Mouse (Mus musculus) hindbrain, embryonic 15.5 days (tissue): ENCODE measurements around the gene Atxn2. TPM values are rescaled to one million over a fixed set of nuclear protein-coding genes. Genes with fewer than 3 reads are reported as not detected.
"Not testable (repeated sequence)": the region's sequence is repeated elsewhere in the genome, so short reads cannot be mapped to it uniquely, and the experiment has no call there.

ENCODE experiments used
- ATAC-seq: fragments of 200-750 bp; cut with Nextera tagmentation; 2 replicates; pipeline ENCODE4 v1.8.0; 2017; ENCODE audit warnings: low read depth, moderate number of reproducible peaks, moderate TSS enrichment; ENCODE audit not compliant: low FRiP score
- H3K27ac ChIP-seq: fragments of 300-500 bp; sonication (generic); replicated peaks from 2 replicates; pipeline ENCODE4 v1.5.1; 2015; ENCODE audit warnings: mild to moderate bottlenecking, inconsistent platforms
- H3K27me3 ChIP-seq: fragments of 300-500 bp; sonication (generic); 2 replicates; pipeline ENCODE4 v1.6.1; 2015; ENCODE audit warnings: control low read depth, inconsistent platforms
- H3K36me3 ChIP-seq: fragments of 300-500 bp; sonication (generic); 2 replicates; pipeline ENCODE4 v1.6.1; 2015; ENCODE audit warnings: control low read depth, inconsistent platforms
- H3K4me1 ChIP-seq: fragments of 300-500 bp; sonication (generic); replicated peaks from 2 replicates; pipeline ENCODE4 v1.6.1; 2015; ENCODE audit warnings: control low read depth, inconsistent platforms
- H3K4me2 ChIP-seq: fragments of 300-500 bp; sonication (generic); 2 replicates; pipeline ENCODE4 v1.6.1; 2015; ENCODE audit warnings: moderate library complexity, mild to moderate bottlenecking, inconsistent platforms
- H3K4me3 ChIP-seq: fragments of 300-500 bp; sonication (generic); 2 replicates; pipeline ENCODE4 v1.5.1; 2015; ENCODE audit warnings: mild to moderate bottlenecking, inconsistent platforms
- H3K9ac ChIP-seq: fragments of 300-500 bp; sonication (generic); 2 replicates; pipeline ENCODE4 v1.6.1; 2015; ENCODE audit warnings: inconsistent platforms
- H3K9me3 ChIP-seq: fragments of 300-500 bp; sonication (generic); 2 replicates; pipeline ENCODE4 v1.6.1; 2016; ENCODE audit warnings: control low read depth, inconsistent platforms
- WGBS: fragments of 180-500 bp; shearing (Covaris S2); methylation state at CpG from one replicate; pipeline ENCODE4 v1.1.7; 2015; 5-methylcytosine and 5-hydroxymethylcytosine counted together
- polyA plus RNA-seq: library from polyadenylated mRNA; unstranded; fragments of >200 nt; fragmentation: Nextera tagmentation; extraction: Ambion mirVana; gene quantifications from 2 replicates; pipeline ENCODE4 v1.2.1, GENCODE M21; 2015

The Atxn2 gene
- polyA plus RNA-seq, 1 experiment from 2014 or later: 111 TPM

DNA sequence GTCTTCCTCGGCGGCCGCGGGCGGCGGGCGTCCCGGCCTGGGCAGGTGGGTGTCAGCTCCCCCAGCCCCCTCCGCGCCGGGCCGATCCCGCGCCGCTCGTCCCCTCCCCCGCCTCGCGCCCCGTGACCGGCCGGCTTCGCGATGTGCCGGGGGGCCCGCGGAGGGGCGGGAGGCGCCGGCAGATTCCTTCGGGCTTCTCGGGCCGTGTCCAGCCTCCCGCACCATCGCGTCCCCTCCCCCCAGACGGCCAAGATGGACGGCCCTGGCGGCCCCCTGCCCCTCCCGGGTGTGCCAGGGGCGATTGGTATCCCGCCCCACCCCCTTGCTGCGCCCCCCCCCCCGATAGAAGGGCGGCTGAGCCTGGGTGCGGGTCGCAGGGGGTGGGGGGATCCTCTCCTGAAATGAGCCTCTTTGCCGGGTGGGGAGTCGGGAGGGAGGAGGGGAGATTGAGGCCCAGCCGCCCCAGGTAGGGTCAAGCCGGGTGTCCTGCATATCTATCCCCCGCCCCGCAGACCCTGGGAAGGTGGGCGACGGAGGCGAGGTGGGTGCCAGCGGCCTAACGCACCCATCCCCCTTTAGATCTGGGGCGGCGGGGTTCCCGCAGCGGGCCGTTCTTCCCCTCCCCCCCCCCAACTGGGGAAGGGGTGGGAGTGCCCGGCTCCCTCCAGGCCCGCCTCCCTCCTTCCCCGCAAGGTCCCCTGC is 1.2 kb downstream of the Atxn2 start:
- ATAC-seq: peak; percentile 31
- H3K9ac ChIP-seq: peak overlapping the region; percentile 98
- peaks cover 43% of the 10 kb centered on the region for H3K4me1 ChIP-seq
- H3K4me2 ChIP-seq: peak overlapping the region; percentile 73
- no peaks in the 10 kb centered on the region for H3K9me3 ChIP-seq
- H3K4me3 ChIP-seq: peak overlapping the region; percentile 96
- 0% methylated on average over 26 of the region's 66 CpGs for WGBS
- no peaks in the 10 kb centered on the region for H3K36me3 ChIP-seq
- peak overlapping the region; percentile 94 for H3K27ac ChIP-seq
- H3K27me3 ChIP-seq: no peaks in the 10 kb centered on the region

DNA sequence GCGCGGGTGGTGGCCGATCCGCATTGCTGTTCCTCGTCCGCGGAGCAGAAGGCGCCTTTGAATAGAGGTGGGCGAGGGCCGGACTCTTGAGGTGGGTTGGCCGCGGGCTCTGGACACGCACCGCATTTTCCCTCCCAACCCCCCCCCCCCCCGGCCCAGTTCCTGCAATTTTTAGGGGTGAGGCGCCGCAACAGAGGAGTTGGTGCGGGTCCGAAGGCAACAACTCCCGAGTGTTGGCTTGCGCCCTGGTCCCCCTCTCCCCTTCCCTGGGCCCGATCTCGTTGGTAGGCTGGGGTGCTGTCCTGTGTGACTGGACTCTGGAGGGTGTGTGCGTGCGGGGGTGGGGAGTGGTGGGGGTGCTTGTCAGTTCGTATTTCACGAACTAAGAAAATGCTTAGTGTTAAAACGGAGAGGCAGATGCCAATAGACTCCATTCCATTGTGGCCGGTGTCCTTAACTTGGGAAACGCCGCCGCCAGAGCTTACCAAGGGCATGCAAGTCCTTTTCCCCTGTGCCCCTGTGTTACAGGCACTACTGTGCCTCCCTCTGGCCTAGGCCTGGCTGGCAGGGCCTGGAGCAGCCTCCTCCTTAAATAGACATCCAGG is 1.9 kb downstream of the Atxn2 start:
- ATAC-seq: peak; percentile 29; the same call in 1 of the 2 replicates
- H3K36me3 ChIP-seq: no peaks in the 10 kb centered on the region
- peak overlapping the region; percentile 73 for H3K4me2 ChIP-seq
- WGBS: under 1% methylated on average over 24 of the region's 32 CpGs
- no peaks in the 10 kb centered on the region for H3K27me3 ChIP-seq
- H3K4me3 ChIP-seq: peak overlapping the region; percentile 96
- H3K27ac ChIP-seq: peak overlapping the region; percentile 94
- H3K9ac ChIP-seq: peak overlapping the region; percentile 98
- H3K9me3 ChIP-seq: no peaks in the 10 kb centered on the region
- H3K4me1 ChIP-seq: peaks cover 43% of the 10 kb centered on the region

DNA sequence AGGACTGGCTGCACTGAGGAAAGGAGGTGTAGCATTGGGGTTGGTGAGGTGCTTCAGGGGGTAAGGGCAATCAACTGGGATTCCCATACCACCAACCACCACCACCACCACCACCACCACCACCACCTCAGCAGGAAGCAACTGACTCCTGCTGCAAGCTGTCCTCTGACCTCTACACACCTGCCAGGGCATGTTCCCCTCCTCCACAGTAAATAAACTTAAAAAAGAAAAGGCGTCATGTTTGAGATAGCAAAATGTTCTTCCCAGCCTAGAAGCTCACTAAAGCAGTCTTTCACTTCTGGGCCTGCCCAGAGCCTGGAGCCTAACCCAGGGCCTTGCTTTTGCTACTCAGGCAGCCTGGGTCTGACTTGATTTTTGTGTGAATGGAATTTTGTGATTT is 3.2 kb downstream of the Atxn2 start:
- Histone ChIP-seq H3K27me3 (no peaks in the 10 kb centered on the region), H3K36me3 (no peaks in the 10 kb centered on the region), H3K4me2 (peak overlapping the region; percentile 73), H3K4me3 (peak overlapping the region; percentile 96; the same call in 1 of the 2 replicates), H3K4me1 (peaks cover 52% of the 10 kb centered on the region), H3K9ac (no peak overlapping the region), H3K9me3 (no peaks in the 10 kb centered on the region), H3K27ac (no peak overlapping the region)
- ATAC-seq: no peak
- 83% methylated on average over 1 of the region's 1 CpGs for WGBS

DNA sequence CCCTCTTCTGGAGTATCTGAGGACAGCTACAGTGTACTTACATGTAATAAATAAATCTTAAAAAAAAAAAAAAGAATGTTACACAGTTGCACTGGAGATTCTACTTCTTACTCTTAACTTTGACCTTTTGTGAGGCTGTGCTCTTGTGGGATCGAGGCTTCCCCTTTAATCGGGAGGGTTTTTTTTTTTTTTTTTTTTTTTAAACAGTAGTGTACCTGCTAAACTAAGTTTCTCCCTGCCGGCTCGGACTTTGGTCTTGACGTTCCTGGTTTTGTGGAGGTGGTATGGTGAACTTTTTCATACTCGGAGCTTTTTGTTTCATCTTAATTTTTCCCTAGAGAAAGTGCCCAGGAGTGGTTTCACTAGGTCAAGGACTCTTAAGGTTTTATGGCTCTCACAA is 3.8 kb downstream of the Atxn2 start:
- Histone ChIP-seq H3K36me3 (no peaks in the 10 kb centered on the region), H3K9ac (no peak overlapping the region), H3K27me3 (no peaks in the 10 kb centered on the region), H3K9me3 (no peaks in the 10 kb centered on the region), H3K4me2 (no peak overlapping the region), H3K4me1 (peaks cover 57% of the 10 kb centered on the region), H3K27ac (no peak overlapping the region), H3K4me3 (no peak overlapping the region)
- no peak for ATAC-seq
- 85% methylated on average over 6 of the region's 6 CpGs for WGBS

DNA sequence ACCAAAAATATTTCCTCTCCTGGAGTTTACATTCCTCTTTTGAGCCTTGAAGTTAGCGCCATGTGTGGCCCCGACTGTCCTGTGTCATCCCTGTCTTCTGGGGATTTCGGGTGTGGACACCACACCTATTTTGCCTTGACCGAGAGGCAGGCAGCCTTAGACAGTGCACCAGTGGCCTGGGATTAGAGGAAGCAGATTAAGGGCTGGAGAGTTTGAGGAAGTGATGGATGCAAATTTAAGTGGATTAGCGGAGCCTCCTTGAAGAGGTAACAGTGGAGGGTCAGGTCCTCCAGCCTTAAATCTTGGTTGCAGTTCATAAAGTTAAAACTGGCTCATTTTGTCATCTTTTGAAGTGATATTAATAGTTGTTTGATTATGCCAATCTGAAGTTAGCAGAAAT is 7.3 kb downstream of the Atxn2 start:
- no peaks in the 10 kb centered on the region for H3K9me3 ChIP-seq
- peaks cover 49% of the 10 kb centered on the region for H3K4me1 ChIP-seq
- H3K27me3 ChIP-seq: no peaks in the 10 kb centered on the region
- H3K27ac ChIP-seq: no peak overlapping the region
- no peak overlapping the region for H3K9ac ChIP-seq
- no peaks in the 10 kb centered on the region for H3K36me3 ChIP-seq
- H3K4me2 ChIP-seq: no peak overlapping the region
- ATAC-seq: no peak
- 90% methylated on average over 5 of the region's 5 CpGs for WGBS
- H3K4me3 ChIP-seq: no peak overlapping the region

DNA sequence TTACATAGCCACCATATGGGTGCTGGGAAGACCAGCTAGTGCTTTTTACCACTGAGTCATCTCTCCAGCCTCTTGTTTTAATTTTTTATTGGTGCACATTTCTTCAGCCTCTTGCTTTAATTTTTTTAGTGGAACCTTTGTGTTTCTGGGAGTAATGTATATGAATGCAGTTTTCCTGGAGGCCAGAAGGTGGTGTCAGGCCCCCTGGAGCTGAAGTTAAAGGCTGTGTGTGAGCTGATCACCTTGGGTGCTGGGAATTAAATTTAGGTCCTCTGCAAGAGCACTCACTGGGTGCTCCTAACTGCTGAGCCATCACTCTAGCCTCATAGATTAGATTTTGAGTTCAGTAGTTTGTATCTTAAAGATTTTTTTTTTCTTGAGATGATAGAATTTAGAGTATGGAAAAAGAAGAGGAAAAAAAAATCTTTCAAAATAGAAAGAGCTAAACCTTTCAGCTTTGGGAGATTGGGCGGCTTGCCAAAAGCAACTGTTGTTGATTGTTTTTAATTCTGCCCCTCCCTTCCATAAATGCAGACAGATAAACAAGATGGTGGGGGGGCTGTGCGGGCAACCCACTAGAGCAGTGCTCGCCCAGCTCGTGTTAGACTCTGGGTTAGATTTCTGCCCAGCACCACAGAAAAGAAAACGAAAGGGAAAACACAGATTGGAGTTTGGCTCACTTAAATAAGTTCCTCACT is 9.9 kb downstream of the Atxn2 start:
- H3K4me3 ChIP-seq: no peak overlapping the region
- no peak for ATAC-seq
- peaks cover 28% of the 10 kb centered on the region for H3K4me1 ChIP-seq

DNA sequence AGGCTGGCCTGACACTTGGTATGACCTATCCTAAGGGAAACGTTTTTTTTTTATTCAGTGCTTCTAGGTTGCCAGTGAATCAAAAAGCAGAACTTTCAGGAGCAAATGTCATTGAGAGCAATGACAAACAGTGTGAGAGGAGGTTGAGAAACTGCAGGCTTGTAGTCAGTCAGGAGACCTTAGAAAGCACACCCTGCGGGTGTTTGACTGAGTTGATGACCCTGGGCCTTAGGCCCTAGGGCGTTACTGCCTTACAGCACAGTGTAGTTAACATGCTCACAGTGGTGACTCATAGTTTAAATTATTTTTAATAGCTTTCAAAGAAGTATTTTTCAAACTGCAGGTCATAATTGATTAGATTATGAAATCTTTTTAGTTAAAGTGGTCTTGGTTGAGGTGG is 10.7 kb downstream of the Atxn2 start:
- Histone ChIP-seq H3K9me3 (no peaks in the 10 kb centered on the region), H3K9ac (no peak overlapping the region), H3K36me3 (no peaks in the 10 kb centered on the region), H3K27me3 (no peaks in the 10 kb centered on the region), H3K4me3 (no peak overlapping the region), H3K4me2 (no peak overlapping the region), H3K27ac (no peak overlapping the region), H3K4me1 (peaks cover 20% of the 10 kb centered on the region)
- ATAC-seq: no peak
- WGBS: 81% methylated on average over 3 of the region's 3 CpGs

More for the DNA sequence above, 9.9 kb downstream of the Atxn2 start:
- 83% methylated on average over 5 of the region's 5 CpGs for WGBS
- H3K27me3 ChIP-seq: no peaks in the 10 kb centered on the region
- no peak overlapping the region for H3K9ac ChIP-seq
- no peaks in the 10 kb centered on the region for H3K36me3 ChIP-seq
- H3K27ac ChIP-seq: no peak overlapping the region
- H3K9me3 ChIP-seq: no peaks in the 10 kb centered on the region
- H3K4me2 ChIP-seq: no peak overlapping the region

DNA sequence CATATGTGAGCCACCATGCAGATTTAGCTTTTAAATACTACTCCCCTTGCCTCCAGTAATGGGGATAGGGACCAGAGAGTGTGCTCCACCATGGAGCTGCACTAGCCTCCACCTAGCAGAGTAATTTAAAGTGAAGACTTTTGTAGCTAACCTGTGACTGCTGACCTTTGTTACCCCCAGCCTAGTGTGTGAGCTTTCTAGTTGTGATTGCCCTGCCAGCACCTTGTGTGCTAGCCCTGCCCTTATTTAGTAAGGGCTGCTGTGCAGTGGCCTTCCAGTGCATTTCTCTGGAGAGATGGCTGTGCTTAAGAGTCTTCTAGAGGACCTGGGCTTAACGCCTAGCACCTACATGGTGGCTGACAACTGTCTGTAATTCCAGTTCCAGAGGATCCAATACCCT is 13.5 kb downstream of the Atxn2 start:
- Histone ChIP-seq H3K27ac (no peak overlapping the region), H3K9me3 (no peaks in the 10 kb centered on the region), H3K9ac (no peak overlapping the region), H3K4me1 (peaks cover 8% of the 10 kb centered on the region), H3K36me3 (no peaks in the 10 kb centered on the region), H3K4me2 (no peak overlapping the region), H3K27me3 (no peaks in the 10 kb centered on the region), H3K4me3 (no peak overlapping the region)
- 86% methylated on average over 1 of the region's 1 CpGs for WGBS
- no peak for ATAC-seq

DNA sequence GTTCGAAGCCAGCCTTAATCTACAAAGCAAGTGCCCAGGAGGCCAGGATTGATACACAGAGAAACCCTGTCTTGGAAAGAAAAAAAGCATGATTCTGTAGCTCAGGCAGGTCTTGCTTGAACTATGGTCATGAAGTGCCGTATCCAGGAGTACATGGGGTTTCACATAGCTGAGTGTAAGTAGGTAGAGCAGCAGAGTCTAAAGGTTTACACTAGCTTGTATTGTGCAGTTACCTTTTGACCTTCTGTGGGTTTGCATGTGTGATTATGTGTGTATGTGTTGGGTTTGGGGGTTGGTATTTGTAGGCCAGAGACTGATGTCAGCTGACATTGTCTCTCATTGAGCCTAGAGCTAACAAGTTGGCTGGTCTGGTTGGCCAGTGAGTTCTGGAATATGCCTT is 18.9 kb downstream of the Atxn2 start:
- Histone ChIP-seq H3K4me1 (no peaks in the 10 kb centered on the region), H3K4me2 (no peak overlapping the region), H3K36me3 (no peaks in the 10 kb centered on the region; the same call in 1 of the 2 replicates), H3K27me3 (no peaks in the 10 kb centered on the region), H3K9ac (no peak overlapping the region), H3K9me3 (no peaks in the 10 kb centered on the region), H3K4me3 (no peak overlapping the region), H3K27ac (no peak overlapping the region)
- 100% methylated on average over 2 of the region's 2 CpGs for WGBS
- ATAC-seq: no peak

DNA sequence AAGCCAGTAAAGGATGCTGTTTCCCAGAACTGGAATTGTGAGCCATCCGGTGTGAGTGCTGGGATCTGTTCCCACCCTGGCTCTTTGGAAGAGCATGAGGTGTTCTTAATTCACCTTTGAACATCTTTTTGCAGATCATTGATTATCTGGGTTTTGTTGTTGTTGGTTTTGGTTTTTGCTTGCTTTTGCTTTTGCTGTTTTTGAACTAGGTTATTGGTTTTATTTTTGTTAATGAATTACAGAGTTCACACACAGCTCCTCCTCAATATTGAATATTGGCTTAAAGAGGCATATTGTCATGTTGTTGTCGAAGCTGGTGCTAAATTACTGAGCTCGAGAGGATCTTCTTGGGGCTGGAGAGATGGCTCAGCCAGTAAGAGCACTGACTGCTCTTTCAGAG is 25.5 kb downstream of the Atxn2 start:
- Histone ChIP-seq H3K27ac (no peak overlapping the region), H3K4me2 (no peak overlapping the region), H3K4me1 (no peaks in the 10 kb centered on the region), H3K9ac (no peak overlapping the region), H3K4me3 (no peak overlapping the region), H3K27me3 (no peaks in the 10 kb centered on the region), H3K9me3 (no peaks in the 10 kb centered on the region), H3K36me3 (no peaks in the 10 kb centered on the region; the same call in 1 of the 2 replicates)
- WGBS: 94% methylated on average over 3 of the region's 3 CpGs
- ATAC-seq: no peak

DNA sequence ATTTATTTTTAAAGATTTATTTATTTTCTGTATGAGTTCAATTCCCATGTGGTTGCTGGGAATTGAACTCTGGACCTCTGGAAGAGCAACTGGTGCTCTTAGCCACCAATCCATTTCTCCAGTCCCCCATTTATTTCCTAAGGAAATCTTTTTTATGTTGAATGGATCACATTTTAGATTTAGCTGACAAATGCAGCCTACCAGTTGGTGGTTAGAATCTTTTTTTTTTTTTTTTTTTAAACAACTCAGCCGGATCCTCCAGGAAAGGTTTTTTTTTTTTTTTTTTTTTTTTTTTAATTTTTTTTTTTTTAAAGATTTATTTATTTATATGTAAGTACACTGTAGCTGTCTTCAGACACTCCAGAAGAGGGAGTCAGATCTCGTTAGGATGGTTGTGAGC is 27.0 kb downstream of the Atxn2 start:
- H3K9me3 ChIP-seq, H3K9ac ChIP-seq, H3K36me3 ChIP-seq, H3K27ac ChIP-seq, H3K4me3 ChIP-seq, H3K27me3 ChIP-seq, H3K4me1 ChIP-seq, ATAC-seq, H3K4me2 ChIP-seq: not testable (repeated sequence)
- 73% methylated on average over 2 of the region's 2 CpGs for WGBS

DNA sequence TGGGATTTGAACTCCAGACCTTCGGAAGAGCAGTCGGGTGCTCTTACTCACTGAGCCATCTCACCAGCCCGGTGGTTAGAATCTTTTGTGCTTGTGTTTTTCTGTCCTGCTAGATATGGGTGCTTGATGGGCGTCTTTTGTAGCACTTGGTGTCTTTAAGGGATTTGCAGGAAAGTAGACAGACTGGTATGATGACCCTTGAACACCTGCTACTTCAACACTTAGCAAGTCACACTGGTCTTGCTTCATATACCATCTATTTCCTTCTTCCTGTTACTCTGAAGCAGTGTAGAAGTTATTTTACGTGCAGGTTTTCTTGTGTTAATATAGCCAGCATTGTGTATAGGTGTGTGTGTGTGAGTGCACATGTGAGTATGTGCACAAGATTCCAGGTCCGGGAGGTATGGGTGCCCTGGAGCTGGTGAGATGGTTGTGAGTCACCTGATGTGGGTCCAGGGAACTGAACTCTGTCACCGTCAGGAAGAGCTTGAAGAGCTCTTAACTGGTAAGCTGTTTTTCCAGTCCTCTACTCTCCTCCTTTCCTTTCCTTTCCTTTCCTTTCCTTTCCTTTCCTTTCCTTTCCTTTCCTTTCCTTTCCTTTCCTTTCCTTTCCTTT is 27.5 kb downstream of the Atxn2 start:
- Histone ChIP-seq H3K4me1 (no peaks in the 10 kb centered on the region), H3K27me3 (no peaks in the 10 kb centered on the region), H3K9ac (no peak overlapping the region), H3K4me2 (no peak overlapping the region), H3K36me3 (no peaks in the 10 kb centered on the region; the same call in 1 of the 2 replicates), H3K27ac (no peak overlapping the region), H3K9me3 (no peaks in the 10 kb centered on the region), H3K4me3 (no peak overlapping the region)
- no peak for ATAC-seq
- WGBS: 95% methylated on average over 7 of the region's 7 CpGs
